Mouse (Mus musculus): Measurements from ENCODE around the gene Dusp7.

DNA sequence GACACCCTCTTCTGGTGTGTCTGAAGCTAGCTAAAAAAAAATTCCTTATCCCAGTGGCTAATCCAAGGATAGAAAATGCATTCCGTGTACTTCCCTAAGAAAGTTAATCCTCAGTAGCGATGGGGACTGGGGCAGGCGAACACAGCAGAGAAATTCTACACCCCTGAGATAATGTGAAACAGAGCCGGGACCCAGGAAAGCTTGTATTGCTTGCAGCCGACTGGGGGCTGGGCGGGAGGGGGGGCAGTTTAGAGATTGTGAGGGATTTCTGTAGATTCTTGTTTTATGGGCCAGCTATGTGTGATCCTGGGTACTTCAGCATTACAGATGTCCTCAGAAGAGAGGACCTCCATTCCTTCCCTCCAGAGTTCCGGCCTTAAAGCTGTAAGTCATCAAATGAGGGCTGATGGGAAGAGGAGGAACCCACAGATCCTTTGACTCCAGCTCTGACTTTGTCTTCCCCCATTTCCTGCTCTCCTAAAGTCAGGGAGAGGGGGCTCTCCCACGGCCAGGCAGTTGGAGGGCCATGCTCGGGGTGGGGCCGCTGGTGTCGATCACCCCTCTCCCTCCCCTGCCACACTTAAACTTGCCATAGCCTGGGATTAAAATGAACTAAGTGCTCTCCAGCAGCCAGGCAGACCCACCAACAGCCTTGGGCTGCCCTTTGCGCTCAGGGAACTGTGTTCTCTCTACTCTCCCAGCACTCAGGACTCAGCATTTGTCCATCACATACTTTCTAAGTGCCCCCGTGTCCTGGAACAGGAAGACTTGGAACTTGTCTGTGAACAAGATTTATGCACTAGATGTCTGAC, 27.7 kb upstream of the Dusp7 start:
- TF ChIP-seq CTCF (IDR thresholded peaks at IDR 0.05; ENCODE audit: low read depth, low read length) (no peak), POLR2A (IDR thresholded peaks at IDR 0.05; ENCODE audit: extremely low read depth, insufficient read depth, low read length) (no peak)

All from liver, adult 2 months (tissue).